Mouse (Mus musculus) midbrain, embryonic 11.5 days (tissue): Measurements from ENCODE around the gene Pomp. TPM values are rescaled to one million over a fixed set of nuclear protein-coding genes. Genes with fewer than 3 reads are reported as not detected.

Experiments
- ATAC-seq: fragments of 200-750 bp; cut with Nextera tagmentation; 2 replicates; pipeline ENCODE4 v1.8.0; 2017; ENCODE audit warnings: moderate TSS enrichment, moderate library complexity; ENCODE audit not compliant: low FRiP score
- DNase-seq: peaks from one replicate; pipeline ENCODE4 v3.0.0; 2015; ENCODE audit warnings: low spot score; ENCODE audit errors: missing footprints
- H3K27ac ChIP-seq: fragments of 300-500 bp; sonication (generic); 2 replicates; pipeline ENCODE4 v1.5.1; 2014; ENCODE audit warnings: low read depth, low read length
- H3K27me3 ChIP-seq: fragments of 300-500 bp; sonication (generic); 2 replicates; pipeline ENCODE4 v1.6.1; 2014; ENCODE audit warnings: mild to moderate bottlenecking, low read length, moderate library complexity, mixed read lengths; ENCODE audit not compliant: control insufficient read depth, insufficient read depth
- H3K36me3 ChIP-seq: fragments of 300-500 bp; sonication (generic); 2 replicates; pipeline ENCODE4 v1.6.1; 2014; ENCODE audit warnings: mild to moderate bottlenecking, low read length, moderate library complexity, mixed read lengths; ENCODE audit not compliant: control insufficient read depth, insufficient read depth
- H3K4me1 ChIP-seq: fragments of 300-500 bp; sonication (generic); 2 replicates; pipeline ENCODE4 v1.6.1; 2014; ENCODE audit warnings: low read length; ENCODE audit not compliant: control insufficient read depth, insufficient read depth
- H3K4me2 ChIP-seq: fragments of 300-500 bp; sonication (generic); 2 replicates; pipeline ENCODE4 v1.6.1; 2014; ENCODE audit warnings: mild to moderate bottlenecking, moderate library complexity
- H3K4me3 ChIP-seq: fragments of 300-500 bp; sonication (generic); 2 replicates; pipeline ENCODE4 v1.5.1; 2014; ENCODE audit warnings: low read depth, low read length
- H3K9ac ChIP-seq: fragments of 300-500 bp; sonication (generic); 2 replicates; pipeline ENCODE4 v1.6.1; 2014; ENCODE audit warnings: low read length
- H3K9me3 ChIP-seq: fragments of 300-500 bp; sonication (generic); 2 replicates; pipeline ENCODE4 v1.6.1; 2016; ENCODE audit warnings: low read length; ENCODE audit not compliant: control insufficient read depth
- WGBS: fragments of 180-500 bp; shearing (Covaris S2); extraction: QIAGEN DNeasy Blood & Tissue Kit; methylation state at CpG from one replicate; pipeline ENCODE4 v1.1.7; 2014; 5-methylcytosine and 5-hydroxymethylcytosine counted together
- polyA plus RNA-seq: library from polyadenylated mRNA; unstranded; fragments of >200 nt; fragmentation: Nextera tagmentation; extraction: Ambion mirVana; gene quantifications from 2 replicates; pipeline ENCODE4 v1.2.1, GENCODE M21; 2014

The Pomp gene
- polyA plus RNA-seq, 1 experiment from 2014 or later: 573 TPM

GRCm38 (mm10) chr5:147874491-147875065 is 14.3 kb downstream of the Pomp start:
- WGBS: 95% methylated on average over 18 of the region's 18 CpGs
- DNase-seq (no peak), ATAC-seq (no peak)
- Histone ChIP-seq H3K4me1 (no peaks in the 10 kb centered on the region), H3K4me2 (no peak overlapping the region), H3K9me3 (no peaks in the 10 kb centered on the region), H3K27me3 (no peaks in the 10 kb centered on the region), H3K27ac (no peak overlapping the region), H3K9ac (no peak overlapping the region), H3K4me3 (no peak overlapping the region), H3K36me3 (peaks cover 47% of the 10 kb centered on the region)

- Histone ChIP-seq H3K27ac (no peak overlapping the region), H3K9ac (no peak overlapping the region), H3K4me1 (no peaks in the 10 kb centered on the region), H3K9me3 (no peaks in the 10 kb centered on the region), H3K36me3 (peaks cover 46% of the 10 kb centered on the region), H3K27me3 (no peaks in the 10 kb centered on the region), H3K4me3 (no peak overlapping the region), H3K4me2 (no peak overlapping the region)
- DNase-seq (no peak), ATAC-seq (no peak)
- 95% methylated on average over 8 of the region's 8 CpGs for WGBS
These were observed 14.9 kb downstream of the Pomp start for GRCm38 (mm10) chr5:147875210-147875609.

DNA sequence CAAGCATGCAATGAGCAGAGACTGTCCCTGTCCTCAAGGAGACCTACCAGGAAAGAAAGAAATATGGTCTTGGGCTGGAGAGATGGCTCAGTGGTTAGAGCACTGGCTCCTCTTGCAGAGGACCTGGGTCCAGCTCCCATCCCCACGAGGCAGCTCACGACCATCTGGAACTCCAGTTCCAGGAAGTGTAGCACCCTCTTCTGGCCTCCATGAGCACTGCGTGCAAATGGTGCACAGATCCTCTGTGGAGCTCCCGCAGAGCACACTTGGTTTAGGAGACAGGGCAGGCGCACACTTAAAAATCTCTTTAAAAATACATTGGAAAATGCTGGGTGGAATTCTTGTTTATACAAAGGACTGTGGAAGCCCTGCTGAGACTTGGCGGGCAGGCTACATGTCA is 17.3 kb downstream of the Pomp start:
- Histone ChIP-seq H3K27me3 (no peaks in the 10 kb centered on the region), H3K27ac (no peak overlapping the region), H3K4me1 (no peaks in the 10 kb centered on the region), H3K4me3 (no peak overlapping the region), H3K9me3 (no peaks in the 10 kb centered on the region), H3K9ac (no peak overlapping the region), H3K36me3 (peaks cover 37% of the 10 kb centered on the region), H3K4me2 (no peak overlapping the region)
- no peak for DNase-seq
- no peak for ATAC-seq
- 87% methylated on average over 6 of the region's 6 CpGs for WGBS

- ATAC-seq (no peak), DNase-seq (no peak)
- WGBS: 94% methylated on average over 17 of the region's 17 CpGs
- Histone ChIP-seq H3K9me3 (no peaks in the 10 kb centered on the region), H3K27me3 (no peaks in the 10 kb centered on the region), H3K36me3 (peaks cover 25% of the 10 kb centered on the region), H3K4me2 (no peak overlapping the region), H3K27ac (no peak overlapping the region), H3K4me1 (no peaks in the 10 kb centered on the region), H3K4me3 (no peak overlapping the region), H3K9ac (no peak overlapping the region)
These were observed 19.9 kb downstream of the Pomp start for GRCm38 (mm10) chr5:147879971-147880682.

- WGBS: 94% methylated on average over 6 of the region's 6 CpGs
- Histone ChIP-seq H3K9ac (no peak overlapping the region), H3K4me3 (no peak overlapping the region), H3K27me3 (no peaks in the 10 kb centered on the region), H3K27ac (no peak overlapping the region), H3K36me3 (peaks cover 4% of the 10 kb centered on the region; the same call in 1 of the 2 replicates), H3K9me3 (no peaks in the 10 kb centered on the region), H3K4me2 (no peak overlapping the region), H3K4me1 (no peaks in the 10 kb centered on the region)
- no peak for ATAC-seq
- DNase-seq: no peak
These were observed 23.3 kb downstream of the Pomp start for GRCm38 (mm10) chr5:147883581-147883980.

- Histone ChIP-seq H3K4me1 (peaks cover under 1% of the 10 kb centered on the region; the same call in 1 of the 2 replicates), H3K27ac (no peak overlapping the region), H3K4me3 (no peak overlapping the region), H3K4me2 (no peak overlapping the region), H3K36me3 (no peaks in the 10 kb centered on the region), H3K27me3 (no peaks in the 10 kb centered on the region), H3K9ac (no peak overlapping the region), H3K9me3 (no peaks in the 10 kb centered on the region)
- ATAC-seq (no peak), DNase-seq (no peak)
- WGBS: 94% methylated on average over 9 of the region's 12 CpGs
These were observed 28.3 kb downstream of the Pomp start for GRCm38 (mm10) chr5:147888313-147889297.

DNA sequence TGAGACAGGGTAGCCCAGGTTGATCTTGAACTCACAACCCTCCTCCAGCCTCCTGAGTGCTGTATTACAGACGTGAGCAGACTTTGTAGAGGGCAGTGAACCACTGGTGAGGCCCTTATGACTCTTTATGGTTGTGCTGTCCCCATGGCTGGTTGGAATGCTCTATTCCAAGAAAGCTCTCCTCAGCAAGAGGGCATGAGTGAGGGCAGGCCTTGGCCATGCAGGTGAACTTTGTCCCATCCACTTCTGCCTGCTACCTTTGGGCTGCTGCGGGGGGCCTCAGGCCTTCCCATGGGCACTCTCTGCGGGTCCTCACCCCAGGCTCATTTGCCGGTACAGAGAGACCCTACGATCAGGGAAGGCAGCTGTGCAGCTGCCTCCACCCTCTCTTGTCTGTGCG is 32.5 kb downstream of the Pomp start:
- Histone ChIP-seq H3K27ac (no peak overlapping the region), H3K4me2 (no peak overlapping the region), H3K4me3 (no peak overlapping the region)

GRCm38 (mm10) chr5:147893143-147893542 is 32.9 kb downstream of the Pomp start:
- no peak overlapping the region for H3K9ac ChIP-seq
- H3K36me3 ChIP-seq: no peaks in the 10 kb centered on the region
- WGBS: 12% methylated on average over 9 of the region's 9 CpGs
- H3K9me3 ChIP-seq: no peaks in the 10 kb centered on the region
- no peak overlapping the region for H3K4me3 ChIP-seq
- no peak for ATAC-seq
- peak overlapping the region; percentile 73; the same call in 1 of the 2 replicates for H3K4me2 ChIP-seq
- H3K27ac ChIP-seq: no peak overlapping the region
- peaks cover 9% of the 10 kb centered on the region; the same call in 1 of the 2 replicates for H3K4me1 ChIP-seq
- H3K27me3 ChIP-seq: peaks cover 2% of the 10 kb centered on the region; the same call in 1 of the 2 replicates
- DNase-seq: no peak

More for the DNA sequence above, 32.5 kb downstream of the Pomp start:
- no peak overlapping the region for H3K9ac ChIP-seq
- DNase-seq (no peak), ATAC-seq (no peak)
- 29% methylated on average over 6 of the region's 6 CpGs for WGBS
- H3K9me3 ChIP-seq: no peaks in the 10 kb centered on the region
- H3K27me3 ChIP-seq: peaks cover 2% of the 10 kb centered on the region; the same call in 1 of the 2 replicates
- no peaks in the 10 kb centered on the region for H3K36me3 ChIP-seq
- H3K4me1 ChIP-seq: peaks cover 9% of the 10 kb centered on the region; the same call in 1 of the 2 replicates
